Mouse (Mus musculus) kidney, postnatal 0 days (tissue): ENCODE data around the gene Pigt. TPM values are rescaled to one million over a fixed set of nuclear protein-coding genes. Genes with fewer than 3 reads are reported as not detected.

ENCODE experiments used
- ATAC-seq: fragments of 200-750 bp; cut with Nextera tagmentation; replicated peaks from 2 replicates; pipeline ENCODE4 v1.8.0; 2017; ENCODE audit warnings: low read depth, moderate number of reproducible peaks, moderate TSS enrichment, moderate library complexity; ENCODE audit not compliant: low FRiP score
- DNase-seq: peaks from one replicate; pipeline ENCODE4 v3.0.0-alpha.2; 2016; ENCODE audit warnings: low spot score
- H3K27ac ChIP-seq: fragments of 300-500 bp; sonication (generic); 2 replicates; pipeline ENCODE4 v1.5.1; 2014; ENCODE audit warnings: mild to moderate bottlenecking
- H3K27me3 ChIP-seq: fragments of 300-500 bp; sonication (generic); 2 replicates; pipeline ENCODE4 v1.6.1; 2014; ENCODE audit warnings: low read length, mixed read lengths; ENCODE audit not compliant: insufficient read depth
- H3K36me3 ChIP-seq: fragments of 300-500 bp; sonication (generic); 2 replicates; pipeline ENCODE4 v1.6.1; 2014; ENCODE audit warnings: low read length, mixed read lengths; ENCODE audit not compliant: insufficient read depth
- H3K4me1 ChIP-seq: fragments of 300-500 bp; sonication (generic); replicated peaks from 2 replicates; pipeline ENCODE4 v1.6.1; 2014; ENCODE audit warnings: antibody characterized with exemption, low read length, mixed read lengths; ENCODE audit not compliant: insufficient read depth
- H3K4me2 ChIP-seq: fragments of 300-500 bp; sonication (generic); 2 replicates; pipeline ENCODE4 v1.6.1; 2014; ENCODE audit warnings: mild to moderate bottlenecking, low read length, moderate library complexity, mixed read lengths
- H3K4me3 ChIP-seq: fragments of 300-500 bp; sonication (generic); replicated peaks from 2 replicates; pipeline ENCODE4 v1.5.1; 2014; ENCODE audit warnings: low read depth, low read length
- H3K9ac ChIP-seq: fragments of 300-500 bp; sonication (generic); 2 replicates; pipeline ENCODE4 v1.6.1; 2014; ENCODE audit warnings: low read depth, low read length
- H3K9me3 ChIP-seq: fragments of 300-500 bp; sonication (generic); replicated peaks from 2 replicates; pipeline ENCODE4 v1.6.1; 2016; ENCODE audit warnings: low read length, inconsistent platforms, mixed read lengths
- CTCF ChIP-seq: IDR thresholded peaks from 2 replicates; pipeline ENCODE4 v1.5.1; 2016; ENCODE audit warnings: antibody characterized with exemption, low read depth, mild to moderate bottlenecking, moderate library complexity
- WGBS: fragments of 180-500 bp; shearing (Covaris S2); extraction: QIAGEN DNeasy Blood & Tissue Kit; methylation state at CpG from one replicate; pipeline ENCODE4 v1.1.7; 2014; 5-methylcytosine and 5-hydroxymethylcytosine counted together
- polyA plus RNA-seq: library from polyadenylated mRNA; unstranded; fragments of >200 nt; fragmentation: Nextera tagmentation; extraction: Ambion mirVana; gene quantifications from 2 replicates; pipeline ENCODE4 v1.2.1, GENCODE M21; 2015

The Pigt gene
- polyA plus RNA-seq, 1 experiment from 2014 or later, result 86.3 TPM

- Histone ChIP-seq H3K9me3 (no peaks in the 10 kb centered on the region), H3K27ac (peak overlapping the region; percentile 86), H3K27me3 (no peaks in the 10 kb centered on the region), H3K9ac (no peak overlapping the region), H3K4me1 (peaks cover 16% of the 10 kb centered on the region), H3K4me3 (no peak overlapping the region), H3K4me2 (no peak overlapping the region), H3K36me3 (no peaks in the 10 kb centered on the region)
- DNase-seq (peak; percentile 72), ATAC-seq (peak; percentile 23)
- no peak for TF ChIP-seq CTCF
- 37% methylated on average over 7 of the region's 7 CpGs for WGBS
These were observed 39.4 kb upstream of the Pigt start for GRCm38 (mm10) chr2:164457942-164458341.

DNA sequence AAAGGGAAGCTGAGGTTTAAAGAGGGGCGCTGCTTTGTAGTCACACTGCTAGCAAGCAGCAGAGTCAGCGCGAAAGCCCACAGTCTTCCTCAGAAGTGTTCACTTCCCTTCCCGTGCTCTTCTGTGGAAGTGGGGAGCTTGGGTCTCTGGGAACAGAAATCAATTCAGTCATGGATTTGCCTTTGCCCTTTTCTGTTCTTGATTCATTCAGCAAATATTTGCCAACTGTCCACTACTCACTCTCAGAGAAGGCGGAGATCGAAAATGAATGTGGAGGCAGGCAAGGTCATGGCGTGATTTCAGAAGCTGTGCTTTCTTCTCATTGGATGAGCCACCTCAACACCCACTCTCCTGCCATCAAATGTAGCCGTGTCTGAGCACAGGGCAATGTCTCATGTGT is 38.8 kb upstream of the Pigt start:
- Histone ChIP-seq H3K9ac (no peak overlapping the region), H3K4me1 (peaks cover 16% of the 10 kb centered on the region), H3K4me2 (no peak overlapping the region), H3K36me3 (0 out of 2 replicates have a peak, but pooled peaks cover under 1% of the 10 kb centered on the region), H3K27me3 (no peaks in the 10 kb centered on the region), H3K9me3 (no peaks in the 10 kb centered on the region), H3K4me3 (no peak overlapping the region), H3K27ac (peak overlapping the region; percentile 86)
- ATAC-seq (no peak), DNase-seq (no peak)
- no peak for TF ChIP-seq CTCF
- 86% methylated on average over 8 of the region's 8 CpGs for WGBS

DNA sequence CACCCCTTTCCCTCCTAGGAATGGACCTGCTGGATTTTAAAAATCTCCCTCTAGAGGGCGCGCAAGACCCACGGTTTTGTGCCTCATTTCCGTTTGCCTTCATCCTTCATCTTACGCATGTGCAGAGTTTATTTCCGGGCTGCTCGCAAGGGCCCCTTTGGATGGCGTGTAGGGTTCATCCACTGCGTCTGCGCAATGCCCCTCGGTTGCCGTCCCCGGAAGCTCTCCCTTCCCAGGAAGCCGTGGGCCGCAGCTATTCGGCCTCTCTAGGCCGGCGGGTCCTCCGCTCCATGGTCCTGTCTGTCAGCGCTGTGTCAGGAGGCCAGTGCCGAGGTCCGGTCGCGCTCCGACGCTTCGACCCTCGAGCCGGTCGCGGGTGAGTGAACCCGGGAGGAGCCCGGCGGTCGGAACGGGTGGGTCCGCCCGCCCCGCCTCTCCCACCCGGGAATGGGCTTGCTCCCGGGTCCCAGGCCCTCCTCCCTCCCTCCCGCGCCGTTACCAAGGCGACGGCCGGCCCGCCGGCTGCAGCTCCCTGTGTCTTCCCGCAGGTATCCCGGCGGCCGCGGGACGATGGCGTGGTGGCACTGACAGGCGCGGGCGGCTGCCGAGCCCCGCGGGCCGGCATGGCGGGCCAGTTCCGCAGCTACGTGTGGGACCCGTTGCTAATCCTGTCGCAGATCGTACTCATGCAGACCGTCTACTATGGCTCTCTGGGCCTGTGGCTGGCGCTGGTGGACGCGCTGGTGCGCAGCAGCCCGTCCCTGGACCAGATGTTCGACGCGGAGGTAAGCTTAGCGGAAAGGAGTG is 36.4 kb upstream of the Pigt start, which contains the start of gene Gm20458:
Gm20458 (plus strand) TSS at position 223 of the 807 bp plus-strand sequence.
- under 1% methylated on average over 68 of the region's 79 CpGs for WGBS
- Histone ChIP-seq H3K27me3 (no peaks in the 10 kb centered on the region), H3K36me3 (peaks cover 16% of the 10 kb centered on the region), H3K9ac (peak within 1 kb of the TSS; percentile 61), H3K27ac (peak within 1 kb of the TSS; percentile 75), H3K4me1 (peaks cover 13% of the 10 kb centered on the region), H3K4me2 (peak within 1 kb of the TSS; percentile 68), H3K4me3 (peak within 1 kb of the TSS; percentile 48), H3K9me3 (no peaks in the 10 kb centered on the region)
- ATAC-seq, result peak; percentile 97
- DNase-seq, result peak; percentile 100
- TF ChIP-seq CTCF, result peak; percentile 86

GRCm38 (mm10) chr2:164465161-164465560 is 32.2 kb upstream of the Pigt start:
- no peak for TF ChIP-seq CTCF
- no peaks in the 10 kb centered on the region for H3K9me3 ChIP-seq
- H3K27me3 ChIP-seq, result no peaks in the 10 kb centered on the region
- H3K4me2 ChIP-seq, result no peak overlapping the region
- H3K9ac ChIP-seq, result no peak overlapping the region
- no peak overlapping the region for H3K27ac ChIP-seq
- H3K4me1 ChIP-seq, result peaks cover 3% of the 10 kb centered on the region; the same call in 1 of the 2 replicates
- ATAC-seq (no peak), DNase-seq (no peak)
- H3K4me3 ChIP-seq, result no peak overlapping the region
- H3K36me3 ChIP-seq, result peaks cover 16% of the 10 kb centered on the region

DNA sequence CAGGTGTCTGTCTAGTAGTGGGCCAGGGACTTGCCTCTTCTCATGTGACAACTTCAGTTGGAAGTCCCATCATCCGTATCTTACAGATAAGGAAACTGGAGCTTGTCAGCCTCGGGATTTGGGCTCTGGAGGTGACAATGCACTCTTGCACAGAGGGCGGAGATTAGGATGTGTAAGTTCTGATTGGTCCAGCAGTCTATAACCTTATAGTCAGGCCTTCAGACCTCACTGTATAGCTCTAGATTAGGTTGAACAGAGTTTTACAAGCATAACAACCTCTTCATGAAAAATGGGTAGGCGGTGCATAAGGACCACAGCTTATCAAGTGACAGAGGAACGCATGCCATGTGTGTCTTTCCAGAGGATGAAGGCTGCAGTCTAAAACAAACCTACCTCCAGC is 30.5 kb upstream of the Pigt start:
- Histone ChIP-seq H3K27me3 (no peaks in the 10 kb centered on the region), H3K4me2 (no peak overlapping the region), H3K4me3 (no peak overlapping the region), H3K9me3 (no peaks in the 10 kb centered on the region), H3K9ac (no peak overlapping the region), H3K36me3 (peaks cover 16% of the 10 kb centered on the region), H3K27ac (no peak overlapping the region), H3K4me1 (peaks cover 3% of the 10 kb centered on the region; the same call in 1 of the 2 replicates)
- ATAC-seq (no peak), DNase-seq (no peak)
- 81% methylated on average over 5 of the region's 5 CpGs for WGBS
- no peak for TF ChIP-seq CTCF

DNA sequence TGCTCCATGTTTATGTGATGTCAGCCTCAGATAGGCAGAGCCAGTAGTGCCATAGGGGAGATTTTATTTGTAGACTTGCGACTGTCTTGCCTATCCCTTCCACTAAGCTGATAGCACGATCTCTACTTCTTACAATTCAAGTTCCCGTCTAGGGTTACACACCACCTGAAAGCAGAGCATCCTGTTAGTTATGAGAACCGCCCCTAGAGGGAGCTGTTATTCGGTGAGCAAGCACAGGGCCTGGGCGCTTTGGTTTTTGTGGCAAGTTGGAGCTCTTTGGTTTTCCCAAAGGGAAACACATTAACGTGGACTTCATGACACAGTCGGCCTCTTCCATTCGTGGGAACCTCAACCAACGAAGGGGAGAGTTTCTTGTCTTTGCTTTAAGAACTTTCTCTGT is 27.1 kb upstream of the Pigt start:
- Histone ChIP-seq H3K27me3 (no peaks in the 10 kb centered on the region), H3K27ac (no peak overlapping the region), H3K9ac (no peak overlapping the region), H3K36me3 (peaks cover 7% of the 10 kb centered on the region; the same call in 1 of the 2 replicates), H3K4me1 (no peaks in the 10 kb centered on the region), H3K4me2 (no peak overlapping the region), H3K4me3 (no peak overlapping the region), H3K9me3 (no peaks in the 10 kb centered on the region)
- WGBS, result 25% methylated on average over 10 of the region's 10 CpGs
- ATAC-seq (0 out of 2 replicates have a peak, but pooled peaks have one; percentile 30), DNase-seq (peak; percentile 82)
- peak; percentile 82 for TF ChIP-seq CTCF
